ENCODE assay signal across 19 mouse cellular contexts in genomic region chr11:67608114-67608683, GRCm38 (mm10).
DNase-seq lines count a peak whose midpoint lies in the region; ATAC-seq and TF ChIP-seq lines count a peak whose summit lies in the region.
"Had no signal": no experiment of that assay in that cellular context is flagged by ENCODE, and none has a peak within 500 bp of the region (broad histone marks: within the 10 kb centered on the region; RNA-seq: fewer than 3 reads in every experiment).

No protein-coding gene starts in this region.

- WGBS in midbrain, postnatal 0 days: 77% methylated on average over 10 of the region's 10 CpGs
- 85% methylated on average over 10 of the region's 10 CpGs for WGBS in midbrain, embryonic 15.5 days
- 79% methylated on average over 10 of the region's 10 CpGs for WGBS in intestine, postnatal 0 days
- WGBS in forebrain, embryonic 10.5 days: 81% methylated on average over 10 of the region's 10 CpGs

- H3K4me3 ChIP-seq in midbrain, postnatal 0 days (ENCODE audit: low read depth, low read length): no peak overlapping the region
- H3K4me3 ChIP-seq in midbrain, embryonic 15.5 days: no peak overlapping the region
- H3K4me3 ChIP-seq in intestine, postnatal 0 days (ENCODE audit: low read depth, low read length): no peak overlapping the region
- no peak overlapping the region for H3K4me3 ChIP-seq in forebrain, embryonic 10.5 days
- H3K4me3 ChIP-seq: embryonic facial prominence, embryonic 12.5 days; forebrain, embryonic 12.5 days; midbrain, embryonic 13.5 days; neural tube, embryonic 13.5 days had no signal

- H3K4me1 ChIP-seq in midbrain, postnatal 0 days (ENCODE audit: insufficient read depth, low read length): peaks cover 3% of the 10 kb centered on the region; the same call in 1 of the 2 replicates
- peaks cover 10% of the 10 kb centered on the region; the same call in 1 of the 2 replicates for H3K4me1 ChIP-seq in midbrain, embryonic 15.5 days
- H3K4me1 ChIP-seq in intestine, postnatal 0 days (replicated peaks; ENCODE audit: control insufficient read depth, insufficient read depth, low read length): no peaks in the 10 kb centered on the region
- H3K4me1 ChIP-seq in forebrain, embryonic 10.5 days: peaks cover 9% of the 10 kb centered on the region
- H3K4me1 ChIP-seq: embryonic facial prominence, embryonic 12.5 days had no signal

- ATAC-seq in midbrain, postnatal 0 days (ENCODE audit: low FRiP score): no peak
- no peak for ATAC-seq in midbrain, embryonic 15.5 days (replicated peaks)
- peak; percentile 67 for ATAC-seq in megakaryocyte progenitor cell, adult 5-6 weeks (replicated peaks; ENCODE audit: poor library complexity)
- no peak for ATAC-seq in intestine, postnatal 0 days
- ATAC-seq: activated CD4-positive, CD25-positive, alpha-beta regulatory T cell, adult 4 months; midbrain, embryonic 13.5 days had no signal

- no peaks in the 10 kb centered on the region; the same call in 1 of the 2 replicates for H3K36me3 ChIP-seq in midbrain, postnatal 0 days (ENCODE audit: insufficient read depth, low read length)
- no peaks in the 10 kb centered on the region for H3K36me3 ChIP-seq in midbrain, embryonic 15.5 days (replicated peaks)
- no peaks in the 10 kb centered on the region for H3K36me3 ChIP-seq in intestine, postnatal 0 days (ENCODE audit: control insufficient read depth, insufficient read depth)
- H3K36me3 ChIP-seq in forebrain, embryonic 10.5 days (replicated peaks): no peaks in the 10 kb centered on the region
- H3K36me3 ChIP-seq: embryonic facial prominence, embryonic 12.5 days; forebrain, embryonic 12.5 days; G1E; midbrain, embryonic 13.5 days; neural tube, embryonic 13.5 days had no signal

- TF ChIP-seq CTCF in midbrain, postnatal 0 days (IDR thresholded peaks at IDR 0.05): peak; percentile 29; the same call in 1 of the 2 replicates
- no peak for TF ChIP-seq CTCF in intestine, postnatal 0 days (IDR thresholded peaks at IDR 0.05; ENCODE audit: low read depth)

- no peaks in the 10 kb centered on the region for H3K9me3 ChIP-seq in midbrain, postnatal 0 days (ENCODE audit: low read length)
- no peaks in the 10 kb centered on the region for H3K9me3 ChIP-seq in midbrain, embryonic 15.5 days
- H3K9me3 ChIP-seq in intestine, postnatal 0 days (ENCODE audit: control insufficient read depth): no peaks in the 10 kb centered on the region
- no peaks in the 10 kb centered on the region for H3K9me3 ChIP-seq in forebrain, embryonic 10.5 days
- H3K9me3 ChIP-seq: embryonic facial prominence, embryonic 12.5 days; forebrain, embryonic 12.5 days; midbrain, embryonic 13.5 days; neural tube, embryonic 13.5 days had no signal

- H3K27me3 ChIP-seq in midbrain, postnatal 0 days (ENCODE audit: insufficient read depth, low read length): no peaks in the 10 kb centered on the region
- no peaks in the 10 kb centered on the region for H3K27me3 ChIP-seq in midbrain, embryonic 15.5 days (replicated peaks)
- H3K27me3 ChIP-seq in intestine, postnatal 0 days (replicated peaks; ENCODE audit: control insufficient read depth, insufficient read depth, low read length): no peaks in the 10 kb centered on the region
- H3K27me3 ChIP-seq in forebrain, embryonic 10.5 days (ENCODE audit: poor library complexity, severe bottlenecking): peaks cover 13% of the 10 kb centered on the region; the same call in 1 of the 2 replicates
- H3K27me3 ChIP-seq: embryonic facial prominence, embryonic 12.5 days; midbrain, embryonic 13.5 days; neural tube, embryonic 13.5 days had no signal

- peak; percentile 38 to 43 for DNase-seq in cerebellum, postnatal 10 days
- no peak for DNase-seq in cerebellum, adult 11 months
- DNase-seq in midbrain, postnatal 0 days (ENCODE audit: low spot score): no peak
- DNase-seq in urinary bladder, adult 2 months (ENCODE audit: low spot score): no peak
- DNase-seq in forebrain, embryonic 10.5 days (ENCODE audit: extremely low spot score, low spot score): no peak
- DNase-seq: cerebellum, adult 2 months; heart, postnatal 36 days; left cerebral cortex, postnatal 4 days; right cerebral cortex, postnatal 25 days had no signal

- H3K4me2 ChIP-seq in midbrain, postnatal 0 days (ENCODE audit: low read depth, low read length, poor library complexity, severe bottlenecking): no peak overlapping the region
- H3K4me2 ChIP-seq in midbrain, embryonic 15.5 days: no peak overlapping the region
- no peak overlapping the region for H3K4me2 ChIP-seq in intestine, postnatal 0 days (replicated peaks; ENCODE audit: low read depth)
- H3K4me2 ChIP-seq: embryonic facial prominence, embryonic 12.5 days; forebrain, embryonic 12.5 days; midbrain, embryonic 13.5 days; neural tube, embryonic 13.5 days had no signal

- H3K27ac ChIP-seq in midbrain, postnatal 0 days (ENCODE audit: low read depth, low read length): no peak overlapping the region
- H3K27ac ChIP-seq in midbrain, embryonic 15.5 days: no peak overlapping the region
- no peak overlapping the region for H3K27ac ChIP-seq in intestine, postnatal 0 days (ENCODE audit: low read depth, low read length)
- H3K27ac ChIP-seq in forebrain, embryonic 10.5 days: no peak overlapping the region; the same call in 1 of the 2 replicates
- H3K27ac ChIP-seq: embryonic facial prominence, embryonic 12.5 days; forebrain, embryonic 12.5 days; liver, embryonic 14.5 days; midbrain, embryonic 13.5 days; neural tube, embryonic 13.5 days had no signal

- no peak overlapping the region for H3K9ac ChIP-seq in midbrain, postnatal 0 days (replicated peaks; ENCODE audit: low read length, poor library complexity, severe bottlenecking)
- H3K9ac ChIP-seq in midbrain, embryonic 15.5 days: no peak overlapping the region
- no peak overlapping the region for H3K9ac ChIP-seq in intestine, postnatal 0 days (ENCODE audit: low read depth, low read length)
- H3K9ac ChIP-seq: embryonic facial prominence, embryonic 12.5 days; forebrain, embryonic 12.5 days; liver, embryonic 14.5 days; midbrain, embryonic 13.5 days; neural tube, embryonic 13.5 days had no signal

Comparison
In these comparisons a context has a peak if more than half of its experiments do, and no peak if none do; other contexts are left out.
1. DNase-seq: peak in cerebellum, postnatal 10 days (2 of 2); none in cerebellum, adult 11 months (single experiment), midbrain, postnatal 0 days (single experiment), urinary bladder, adult 2 months (single experiment) and forebrain, embryonic 10.5 days (single experiment).